Mouse (Mus musculus): ENCODE data around the gene Wdsub1. TPM values are rescaled to one million over a fixed set of nuclear protein-coding genes. Genes with fewer than 3 reads are reported as not detected.
A peak's percentile ranks its signal among the peaks of the same experiment; 100 is the strongest.

Wdsub1 gene
- polyA plus RNA-seq, 1 experiment from 2014 or later: 47.4 TPM

DNA sequence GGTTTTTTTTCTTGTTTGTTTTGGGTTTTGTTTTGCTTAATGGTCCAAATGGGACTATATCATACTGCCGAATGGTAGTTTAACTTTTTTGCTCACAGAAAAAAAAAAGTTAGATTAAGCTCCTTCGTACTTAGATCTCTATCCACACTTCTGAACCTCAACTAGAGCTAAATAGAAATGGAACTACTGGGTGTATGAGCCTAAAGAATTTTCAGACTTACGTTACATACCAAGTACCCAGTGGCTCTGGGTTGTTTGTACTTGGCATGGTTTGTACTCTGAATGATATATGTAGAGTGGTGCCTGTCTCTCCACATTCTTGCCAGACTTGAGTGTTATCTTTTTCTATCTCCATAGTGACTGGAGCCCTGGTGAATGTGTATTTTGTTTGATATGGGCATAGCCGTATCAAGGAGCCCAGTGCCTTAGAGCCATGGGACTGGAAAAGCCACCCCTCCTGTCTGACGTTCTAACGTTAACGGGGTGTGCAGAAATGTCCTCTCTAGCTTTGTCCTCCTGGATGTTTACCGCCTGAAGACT is 421 bp upstream of the Wdsub1 start:
- Histone ChIP-seq H3K4me3 (ENCODE audit: low read length) (peak overlapping the region; percentile 76), H3K4me2 (replicated peaks; ENCODE audit: low read depth, low read length) (peak overlapping the region; percentile 59), H3K36me3 (ENCODE audit: insufficient read depth, low read length) (peaks cover 8% of the 10 kb centered on the region; the same call in 1 of the 2 replicates), H3K27ac (ENCODE audit: low read length) (peak overlapping the region; percentile 80; the same call in 1 of the 2 replicates), H3K9me3 (ENCODE audit: low read length) (0 out of 2 replicates have a peak, but pooled peaks cover 3% of the 10 kb centered on the region), H3K4me1 (ENCODE audit: insufficient read depth, low read length) (peaks cover 8% of the 10 kb centered on the region; the same call in 1 of the 2 replicates), H3K9ac (replicated peaks; ENCODE audit: low read length) (no peak overlapping the region; the same call in 1 of the 2 replicates), H3K27me3 (ENCODE audit: insufficient read depth, low read length) (no peaks in the 10 kb centered on the region)
- ATAC-seq (ENCODE audit: low FRiP score, low TSS enrichment): peak; percentile 29
- WGBS: 65% methylated on average over 8 of the region's 8 CpGs

DNA sequence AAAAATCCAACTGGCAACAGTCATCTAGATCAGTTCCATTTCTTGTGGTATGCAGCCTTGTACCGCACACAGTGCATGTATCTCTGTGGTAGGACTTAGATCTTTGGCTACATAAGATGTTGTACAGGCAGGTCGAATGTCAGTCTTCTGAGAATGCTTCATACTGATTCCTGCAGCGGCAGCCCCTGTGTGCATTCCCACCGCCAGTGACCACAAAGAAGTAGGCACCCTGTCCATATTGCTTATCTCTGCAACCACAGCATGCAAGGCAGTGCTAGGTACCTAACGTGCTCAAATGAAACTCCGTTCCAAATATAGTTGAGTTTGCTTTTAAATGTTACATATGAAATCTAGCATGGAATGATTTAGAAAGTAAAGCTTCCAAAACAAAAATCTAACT is 987 bp downstream of the Wdsub1 start:
- no peak overlapping the region for H3K27ac ChIP-seq (ENCODE audit: low read length)
- peak overlapping the region; percentile 87 for H3K9ac ChIP-seq (replicated peaks; ENCODE audit: low read length)
- peaks cover 9% of the 10 kb centered on the region; the same call in 1 of the 2 replicates for H3K36me3 ChIP-seq (ENCODE audit: insufficient read depth, low read length)
- H3K27me3 ChIP-seq (ENCODE audit: insufficient read depth, low read length): no peaks in the 10 kb centered on the region
- 0 out of 2 replicates have a peak, but pooled peaks cover 3% of the 10 kb centered on the region for H3K9me3 ChIP-seq (ENCODE audit: low read length)
- peak overlapping the region; percentile 59 for H3K4me2 ChIP-seq (replicated peaks; ENCODE audit: low read depth, low read length)
- 72% methylated on average over 6 of the region's 6 CpGs for WGBS
- ATAC-seq (ENCODE audit: low FRiP score, low TSS enrichment): no peak
- H3K4me1 ChIP-seq (ENCODE audit: insufficient read depth, low read length): peaks cover 8% of the 10 kb centered on the region; the same call in 1 of the 2 replicates
- peak overlapping the region; percentile 76 for H3K4me3 ChIP-seq (ENCODE audit: low read length)

GRCm38 (mm10) chr2:59878221-59878620 is 4.2 kb downstream of the Wdsub1 start:
- H3K27ac ChIP-seq (ENCODE audit: low read length): no peak overlapping the region
- H3K9ac ChIP-seq (replicated peaks; ENCODE audit: low read length): no peak overlapping the region
- WGBS: 66% methylated on average over 19 of the region's 19 CpGs
- no peak for ATAC-seq (ENCODE audit: low FRiP score, low TSS enrichment)
- H3K27me3 ChIP-seq (ENCODE audit: insufficient read depth, low read length): no peaks in the 10 kb centered on the region
- H3K36me3 ChIP-seq (ENCODE audit: insufficient read depth, low read length): peaks cover 9% of the 10 kb centered on the region; the same call in 1 of the 2 replicates
- 0 out of 2 replicates have a peak, but pooled peaks cover 3% of the 10 kb centered on the region for H3K9me3 ChIP-seq (ENCODE audit: low read length)
- peak overlapping the region; percentile 27 for H3K4me2 ChIP-seq (replicated peaks; ENCODE audit: low read depth, low read length)
- H3K4me3 ChIP-seq (ENCODE audit: low read length): no peak overlapping the region
- peaks cover 8% of the 10 kb centered on the region; the same call in 1 of the 2 replicates for H3K4me1 ChIP-seq (ENCODE audit: insufficient read depth, low read length)

- ATAC-seq (ENCODE audit: low FRiP score, low TSS enrichment): no peak
- Histone ChIP-seq H3K27ac (ENCODE audit: low read length) (no peak overlapping the region), H3K4me3 (ENCODE audit: low read length) (no peak overlapping the region), H3K9ac (replicated peaks; ENCODE audit: low read length) (no peak overlapping the region), H3K27me3 (ENCODE audit: insufficient read depth, low read length) (no peaks in the 10 kb centered on the region), H3K36me3 (ENCODE audit: insufficient read depth, low read length) (peaks cover 15% of the 10 kb centered on the region; the same call in 1 of the 2 replicates), H3K9me3 (ENCODE audit: low read length) (0 out of 2 replicates have a peak, but pooled peaks cover 3% of the 10 kb centered on the region), H3K4me1 (ENCODE audit: insufficient read depth, low read length) (peaks cover 8% of the 10 kb centered on the region; the same call in 1 of the 2 replicates), H3K4me2 (replicated peaks; ENCODE audit: low read depth, low read length) (no peak overlapping the region)
- WGBS: 80% methylated on average over 4 of the region's 4 CpGs
These were observed 5.1 kb downstream of the Wdsub1 start for GRCm38 (mm10) chr2:59877335-59877734.

DNA sequence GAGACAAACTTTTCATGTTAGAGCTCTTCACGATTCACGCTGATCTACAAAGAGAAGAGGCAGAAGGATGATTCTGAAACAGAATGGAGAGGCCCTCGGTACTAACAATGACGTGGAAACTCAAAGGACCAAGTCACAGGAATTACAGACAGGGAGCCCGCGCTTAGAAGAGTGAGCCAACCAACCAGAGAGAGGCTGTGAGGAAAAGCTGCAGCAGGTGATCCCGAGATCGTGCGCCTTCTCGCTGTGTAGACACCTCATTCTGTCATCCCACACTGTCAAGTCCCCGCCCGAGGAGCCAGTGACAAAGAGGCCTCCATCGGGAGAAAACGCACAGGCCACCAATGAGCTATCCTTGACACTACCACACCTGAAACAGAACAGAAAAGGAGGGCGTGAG is 5.9 kb downstream of the Wdsub1 start:
- no peak overlapping the region for H3K9ac ChIP-seq (replicated peaks; ENCODE audit: low read length)
- WGBS: 91% methylated on average over 15 of the region's 15 CpGs

GRCm38 (mm10) chr2:59870526-59870925 is 11.9 kb downstream of the Wdsub1 start:
- 90% methylated on average over 6 of the region's 6 CpGs for WGBS

More for the DNA sequence above, 5.9 kb downstream of the Wdsub1 start:
- H3K36me3 ChIP-seq (ENCODE audit: insufficient read depth, low read length): peaks cover 19% of the 10 kb centered on the region
- H3K4me2 ChIP-seq (replicated peaks; ENCODE audit: low read depth, low read length): no peak overlapping the region
- no peak for ATAC-seq (ENCODE audit: low FRiP score, low TSS enrichment)
- no peaks in the 10 kb centered on the region for H3K27me3 ChIP-seq (ENCODE audit: insufficient read depth, low read length)
- H3K4me1 ChIP-seq (ENCODE audit: insufficient read depth, low read length): peaks cover 5% of the 10 kb centered on the region; the same call in 1 of the 2 replicates
- 0 out of 2 replicates have a peak, but pooled peaks cover 3% of the 10 kb centered on the region for H3K9me3 ChIP-seq (ENCODE audit: low read length)
- no peak overlapping the region for H3K4me3 ChIP-seq (ENCODE audit: low read length)
- H3K27ac ChIP-seq (ENCODE audit: low read length): no peak overlapping the region

DNA sequence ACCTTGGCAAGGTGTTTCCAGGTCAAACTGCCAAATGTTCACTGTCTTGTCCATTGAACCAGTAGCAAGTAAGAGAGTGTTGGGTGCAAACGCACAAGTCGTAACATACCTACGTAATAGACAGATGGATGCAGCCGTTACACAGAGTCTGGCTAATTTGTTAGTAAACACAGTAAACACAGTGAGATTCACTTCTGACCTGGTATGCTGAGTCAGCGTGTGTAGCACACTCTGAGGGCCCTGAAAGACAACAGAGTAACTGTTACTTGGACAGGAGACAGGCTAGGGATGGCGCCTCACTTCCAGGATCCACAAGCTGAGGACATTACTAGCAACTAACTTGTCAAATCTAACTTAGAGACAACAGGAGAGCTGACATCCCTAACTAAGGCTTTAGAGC is 19.8 kb downstream of the Wdsub1 start:
- H3K36me3 ChIP-seq (ENCODE audit: insufficient read depth, low read length): peaks cover 4% of the 10 kb centered on the region
- no peak for ATAC-seq (ENCODE audit: low FRiP score, low TSS enrichment)
- no peak overlapping the region for H3K4me2 ChIP-seq (replicated peaks; ENCODE audit: low read depth, low read length)
- no peaks in the 10 kb centered on the region for H3K4me1 ChIP-seq (ENCODE audit: insufficient read depth, low read length)
- H3K4me3 ChIP-seq (ENCODE audit: low read length): no peak overlapping the region
- H3K27me3 ChIP-seq (ENCODE audit: insufficient read depth, low read length): no peaks in the 10 kb centered on the region
- 87% methylated on average over 6 of the region's 6 CpGs for WGBS
- no peaks in the 10 kb centered on the region for H3K9me3 ChIP-seq (ENCODE audit: low read length)
- no peak overlapping the region for H3K27ac ChIP-seq (ENCODE audit: low read length)
- no peak overlapping the region for H3K9ac ChIP-seq (replicated peaks; ENCODE audit: low read length)

More at GRCm38 (mm10) chr2:59870526-59870925, 11.9 kb downstream of the Wdsub1 start:
- no peak overlapping the region for H3K9ac ChIP-seq (replicated peaks; ENCODE audit: low read length)
- no peak overlapping the region for H3K4me2 ChIP-seq (replicated peaks; ENCODE audit: low read depth, low read length)
- no peak overlapping the region for H3K27ac ChIP-seq (ENCODE audit: low read length)
- H3K4me3 ChIP-seq (ENCODE audit: low read length): no peak overlapping the region
- H3K4me1 ChIP-seq (ENCODE audit: insufficient read depth, low read length): no peaks in the 10 kb centered on the region
- no peaks in the 10 kb centered on the region for H3K27me3 ChIP-seq (ENCODE audit: insufficient read depth, low read length)
- ATAC-seq (ENCODE audit: low FRiP score, low TSS enrichment): no peak
- no peaks in the 10 kb centered on the region for H3K9me3 ChIP-seq (ENCODE audit: low read length)
- peaks cover 11% of the 10 kb centered on the region for H3K36me3 ChIP-seq (ENCODE audit: insufficient read depth, low read length)

- H3K27me3 ChIP-seq (ENCODE audit: insufficient read depth, low read length): no peaks in the 10 kb centered on the region
- H3K9ac ChIP-seq (replicated peaks; ENCODE audit: low read length): no peak overlapping the region
- peaks cover 14% of the 10 kb centered on the region for H3K36me3 ChIP-seq (ENCODE audit: insufficient read depth, low read length)
- H3K4me1 ChIP-seq (ENCODE audit: insufficient read depth, low read length): no peaks in the 10 kb centered on the region
- no peak overlapping the region for H3K4me3 ChIP-seq (ENCODE audit: low read length)
- H3K9me3 ChIP-seq (ENCODE audit: low read length): no peaks in the 10 kb centered on the region
- 85% methylated on average over 9 of the region's 9 CpGs for WGBS
- no peak for ATAC-seq (ENCODE audit: low FRiP score, low TSS enrichment)
- no peak overlapping the region for H3K4me2 ChIP-seq (replicated peaks; ENCODE audit: low read depth, low read length)
- H3K27ac ChIP-seq (ENCODE audit: low read length): no peak overlapping the region
These were observed 28.0 kb downstream of the Wdsub1 start for GRCm38 (mm10) chr2:59854363-59854762.

GRCm38 (mm10) chr2:59853543-59853942 is 28.8 kb downstream of the Wdsub1 start:
- 90% methylated on average over 10 of the region's 10 CpGs for WGBS
- Histone ChIP-seq H3K4me3 (ENCODE audit: low read length) (no peak overlapping the region), H3K4me1 (ENCODE audit: insufficient read depth, low read length) (no peaks in the 10 kb centered on the region), H3K36me3 (ENCODE audit: insufficient read depth, low read length) (peaks cover 14% of the 10 kb centered on the region), H3K4me2 (replicated peaks; ENCODE audit: low read depth, low read length) (no peak overlapping the region), H3K27ac (ENCODE audit: low read length) (no peak overlapping the region), H3K9me3 (ENCODE audit: low read length) (no peaks in the 10 kb centered on the region), H3K27me3 (ENCODE audit: insufficient read depth, low read length) (no peaks in the 10 kb centered on the region), H3K9ac (replicated peaks; ENCODE audit: low read length) (no peak overlapping the region)
- ATAC-seq (ENCODE audit: low FRiP score, low TSS enrichment): no peak

- no peak overlapping the region for H3K4me2 ChIP-seq (replicated peaks; ENCODE audit: low read depth, low read length)
- H3K27ac ChIP-seq (ENCODE audit: low read length): no peak overlapping the region
- H3K36me3 ChIP-seq (ENCODE audit: insufficient read depth, low read length): peaks cover 14% of the 10 kb centered on the region
- H3K27me3 ChIP-seq (ENCODE audit: insufficient read depth, low read length): no peaks in the 10 kb centered on the region
- ATAC-seq (ENCODE audit: low FRiP score, low TSS enrichment): no peak; the same call in 1 of the 2 replicates
- 84% methylated on average over 11 of the region's 11 CpGs for WGBS
- H3K9me3 ChIP-seq (ENCODE audit: low read length): no peaks in the 10 kb centered on the region
- H3K4me1 ChIP-seq (ENCODE audit: insufficient read depth, low read length): no peaks in the 10 kb centered on the region
- H3K4me3 ChIP-seq (ENCODE audit: low read length): no peak overlapping the region
- no peak overlapping the region for H3K9ac ChIP-seq (replicated peaks; ENCODE audit: low read length)
These were observed 29.5 kb downstream of the Wdsub1 start for GRCm38 (mm10) chr2:59852916-59853315.
